Mouse (Mus musculus) C2C12 (cell line): Measurements from ENCODE around the gene Vipr1.

Experiments
- CEBPB ChIP-seq: IDR thresholded peaks from one replicate; pipeline ENCODE4 v1.6.1; 2011; ENCODE audit warnings: low read depth, mild to moderate bottlenecking, control low read depth, moderate library complexity
- CTCF ChIP-seq: IDR thresholded peaks from one replicate; pipeline ENCODE4 v1.5.1; 2011; ENCODE audit not compliant: control insufficient read depth, insufficient read depth, insufficient read length
- MAX ChIP-seq: IDR thresholded peaks from one replicate; pipeline ENCODE4 v1.6.1; 2011; ENCODE audit warnings: mild to moderate bottlenecking, control low read depth
- MYOG ChIP-seq: IDR thresholded peaks from one replicate; pipeline ENCODE4 v1.6.1; 2011; ENCODE audit not compliant: control insufficient read depth, insufficient read length; ENCODE audit errors: extremely low read depth
- USF1 ChIP-seq: IDR thresholded peaks from one replicate; pipeline ENCODE4 v1.6.1; 2011; ENCODE audit warnings: low read depth, mild to moderate bottlenecking, control low read depth, moderate library complexity

- TF ChIP-seq CTCF (no peak), MAX (no peak), USF1 (no peak), CEBPB (no peak), MYOG (no peak)
Measured at GRCm38 (mm10) chr9:121706029-121706675, 63.6 kb downstream of the Vipr1 start.
